Mouse (Mus musculus) cortical plate, adult 2 months (tissue): ENCODE measurements around the gene Esyt3.

Experiments used
- CTCF ChIP-seq: fragments of 200-500 bp; IDR thresholded peaks from 2 replicates; pipeline ENCODE4 v1.5.1; 2011; ENCODE audit warnings: mild to moderate bottlenecking, control low read depth, low read length; ENCODE audit not compliant: insufficient read depth; ENCODE audit errors: extremely low read depth
- POLR2A ChIP-seq: fragments of 200-500 bp; IDR thresholded peaks from 2 replicates; pipeline ENCODE4 v1.6.1; 2011; ENCODE audit warnings: mild to moderate bottlenecking, low read length, control low read depth; ENCODE audit not compliant: insufficient read depth; ENCODE audit errors: extremely low read depth

- TF ChIP-seq CTCF, result no peak
- no peak for TF ChIP-seq POLR2A
Observed at GRCm38 (mm10) chr9:99388078-99388477, 29.7 kb upstream of the Esyt3 start.
